Mouse (Mus musculus): ENCODE data around the gene Hrh3. TPM values are rescaled to one million over a fixed set of nuclear protein-coding genes. Genes with fewer than 3 reads are reported as not detected.

Hrh3 gene
- polyA plus RNA-seq, 1 experiment from 2014 or later = not detected

DNA sequence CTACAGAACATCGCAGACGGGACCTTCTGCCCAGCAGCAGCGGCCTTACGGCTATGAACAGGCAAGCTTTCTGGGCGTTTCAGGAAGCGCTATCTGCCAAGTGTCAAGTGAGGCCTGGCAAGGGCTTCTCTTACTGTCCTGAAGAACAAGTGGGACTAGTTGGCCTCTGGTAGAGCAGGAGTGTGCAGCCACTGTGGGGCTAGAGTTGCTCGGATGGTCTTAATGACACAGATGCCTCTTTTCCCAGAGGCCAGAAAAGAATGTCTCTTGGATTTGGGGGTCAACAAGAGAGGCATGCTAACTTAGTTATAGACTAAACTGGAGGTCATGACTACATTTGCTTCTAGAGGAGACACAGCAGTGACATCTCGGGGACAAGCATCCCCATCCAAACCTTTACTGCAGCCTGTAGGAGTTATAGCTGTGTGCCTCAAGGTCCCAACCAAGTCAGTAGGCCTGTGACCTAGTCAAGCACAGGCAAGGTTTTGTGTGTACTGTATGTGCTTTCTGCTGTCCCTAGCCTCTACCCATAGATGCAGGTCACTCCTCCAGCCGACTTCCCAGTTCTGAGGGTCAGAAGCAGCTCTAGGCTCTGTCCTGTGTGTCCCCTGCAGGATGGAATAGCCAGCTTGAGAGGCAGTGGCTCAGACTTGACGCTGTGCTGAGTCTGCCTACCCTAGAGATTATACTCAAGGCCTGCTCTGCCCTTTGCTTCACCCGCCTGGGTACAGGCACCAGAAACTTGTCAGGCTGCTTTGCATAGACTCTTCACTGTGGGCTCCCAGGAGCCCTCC, 40.8 kb downstream of the Hrh3 start:
- WGBS = 94% methylated on average over 11 of the region's 11 CpGs
- no peaks in the 10 kb centered on the region for H3K4me1 ChIP-seq (replicated peaks; ENCODE audit: insufficient read depth, low read length)
- DNase-seq (ENCODE audit: low spot score) (no peak), ATAC-seq (replicated peaks; ENCODE audit: low FRiP score, low read depth) (no peak)
- peaks cover 42% of the 10 kb centered on the region for H3K36me3 ChIP-seq (ENCODE audit: insufficient read depth, low read length)
- no peak overlapping the region for H3K9ac ChIP-seq (ENCODE audit: low read depth, low read length)
- H3K27ac ChIP-seq = no peak overlapping the region
- no peak for TF ChIP-seq CTCF (IDR thresholded peaks at IDR 0.05; ENCODE audit: low read depth)
- H3K9me3 ChIP-seq (replicated peaks; ENCODE audit: low read length) = no peaks in the 10 kb centered on the region
- H3K4me2 ChIP-seq (ENCODE audit: low read length) = no peak overlapping the region
- H3K27me3 ChIP-seq (ENCODE audit: insufficient read depth, low read length) = no peaks in the 10 kb centered on the region
- no peak overlapping the region for H3K4me3 ChIP-seq (replicated peaks; ENCODE audit: low read depth, low read length)

DNA sequence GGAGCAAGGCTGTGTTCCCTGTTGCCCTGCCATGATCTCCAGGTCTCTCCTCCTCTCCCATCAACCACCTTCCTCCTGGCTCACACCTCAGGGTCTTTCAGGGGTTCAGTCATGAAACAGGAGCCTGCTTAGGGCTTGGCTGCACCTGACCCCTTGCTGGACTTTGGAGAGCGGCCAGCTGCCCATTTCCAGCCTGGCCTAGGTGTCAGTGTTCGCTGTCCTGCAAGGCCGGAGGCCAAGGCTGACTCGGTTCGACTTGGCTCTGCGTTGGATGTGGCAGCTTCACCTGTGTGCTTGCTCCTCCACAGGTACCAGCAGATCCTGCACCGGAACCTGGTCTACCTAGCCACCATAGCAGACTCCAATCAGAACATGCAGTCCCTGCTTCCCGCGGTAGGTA, 51.3 kb downstream of the Hrh3 start:
- no peaks in the 10 kb centered on the region for H3K4me1 ChIP-seq (replicated peaks; ENCODE audit: insufficient read depth, low read length)
- no peak for TF ChIP-seq CTCF (IDR thresholded peaks at IDR 0.05; ENCODE audit: low read depth)
- 91% methylated on average over 9 of the region's 9 CpGs for WGBS
- DNase-seq (ENCODE audit: low spot score) (no peak), ATAC-seq (replicated peaks; ENCODE audit: low FRiP score, low read depth) (no peak)
- peaks cover 27% of the 10 kb centered on the region for H3K36me3 ChIP-seq (ENCODE audit: insufficient read depth, low read length)
- no peak overlapping the region for H3K4me3 ChIP-seq (replicated peaks; ENCODE audit: low read depth, low read length)
- no peak overlapping the region for H3K9ac ChIP-seq (ENCODE audit: low read depth, low read length)
- H3K9me3 ChIP-seq (replicated peaks; ENCODE audit: low read length) = no peaks in the 10 kb centered on the region
- no peak overlapping the region for H3K4me2 ChIP-seq (ENCODE audit: low read length)
- H3K27ac ChIP-seq = no peak overlapping the region
- H3K27me3 ChIP-seq (ENCODE audit: insufficient read depth, low read length) = no peaks in the 10 kb centered on the region

DNA sequence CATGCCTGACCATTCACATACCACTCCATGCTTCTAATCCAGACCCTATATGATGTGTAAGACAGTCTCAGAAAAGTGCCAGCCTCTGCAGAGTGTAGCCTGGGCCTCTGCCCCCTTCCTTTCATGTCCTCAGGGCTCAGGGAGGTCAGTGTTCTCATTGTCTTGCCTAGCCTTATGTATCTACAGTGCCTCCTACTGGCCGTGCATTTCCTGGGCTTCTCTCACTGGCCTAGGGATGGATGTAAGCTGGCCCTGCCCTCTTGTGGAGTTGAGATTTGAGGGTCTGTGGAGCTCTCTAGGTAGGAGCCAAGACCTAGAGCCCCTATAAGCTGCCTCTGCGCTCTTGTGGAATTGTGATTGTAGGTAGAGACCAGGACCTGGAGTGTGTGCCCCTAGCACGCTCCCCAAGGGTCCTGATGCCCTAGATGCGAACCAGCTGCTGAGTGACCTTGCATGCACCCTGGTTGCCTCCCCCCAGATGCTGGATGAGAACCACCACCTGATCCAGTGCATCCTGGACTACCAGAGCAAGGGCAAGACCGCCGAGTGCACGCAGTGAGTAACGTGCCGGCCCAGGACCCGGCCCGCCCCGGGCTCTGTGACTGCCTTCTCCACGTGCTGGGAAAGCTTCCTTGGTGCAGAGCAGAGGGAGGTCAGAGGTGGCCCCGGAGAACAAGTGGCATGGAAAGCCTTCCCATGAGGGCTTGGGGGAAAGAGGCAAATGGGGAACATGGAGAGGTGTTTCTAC, 52.1 kb downstream of the Hrh3 start:
- no peak overlapping the region for H3K4me2 ChIP-seq (ENCODE audit: low read length)
- no peak overlapping the region for H3K9ac ChIP-seq (ENCODE audit: low read depth, low read length)
- ATAC-seq (replicated peaks; ENCODE audit: low FRiP score, low read depth) (no peak), DNase-seq (ENCODE audit: low spot score) (peak; percentile 24)
- WGBS = 91% methylated on average over 14 of the region's 14 CpGs
- H3K9me3 ChIP-seq (replicated peaks; ENCODE audit: low read length) = no peaks in the 10 kb centered on the region
- H3K27ac ChIP-seq = no peak overlapping the region
- TF ChIP-seq CTCF (IDR thresholded peaks at IDR 0.05; ENCODE audit: low read depth) = peak; percentile 59; the same call in 1 of the 2 replicates
- H3K4me3 ChIP-seq (replicated peaks; ENCODE audit: low read depth, low read length) = no peak overlapping the region
- no peaks in the 10 kb centered on the region for H3K4me1 ChIP-seq (replicated peaks; ENCODE audit: insufficient read depth, low read length)
- H3K36me3 ChIP-seq (ENCODE audit: insufficient read depth, low read length) = peaks cover 24% of the 10 kb centered on the region
- no peaks in the 10 kb centered on the region for H3K27me3 ChIP-seq (ENCODE audit: insufficient read depth, low read length)

DNA sequence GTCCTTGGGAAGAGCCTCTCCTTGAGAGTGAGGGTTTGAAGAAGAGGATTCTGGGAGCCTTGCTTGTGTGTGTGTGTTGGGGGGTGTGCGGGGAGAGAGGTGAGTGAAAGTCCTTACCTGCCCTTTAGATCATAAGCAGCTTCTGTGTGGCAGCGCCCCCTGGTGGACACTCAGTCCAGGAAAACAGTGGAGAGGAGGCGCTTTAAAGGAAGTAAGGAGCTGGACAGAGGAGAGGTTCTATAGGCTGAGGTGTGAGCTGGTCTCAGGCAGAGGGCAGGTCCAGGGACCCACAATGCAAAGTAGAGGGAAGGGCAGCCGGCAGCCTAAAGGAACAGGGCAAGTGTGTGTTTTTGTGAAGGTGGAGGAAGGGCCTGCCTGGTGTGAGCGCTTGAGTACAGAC, 53.3 kb downstream of the Hrh3 start:
- Histone ChIP-seq H3K4me2 (ENCODE audit: low read length) (no peak overlapping the region), H3K9ac (ENCODE audit: low read depth, low read length) (no peak overlapping the region), H3K36me3 (ENCODE audit: insufficient read depth, low read length) (peaks cover 18% of the 10 kb centered on the region), H3K27me3 (ENCODE audit: insufficient read depth, low read length) (no peaks in the 10 kb centered on the region), H3K4me3 (replicated peaks; ENCODE audit: low read depth, low read length) (no peak overlapping the region), H3K4me1 (replicated peaks; ENCODE audit: insufficient read depth, low read length) (no peaks in the 10 kb centered on the region), H3K27ac (no peak overlapping the region), H3K9me3 (replicated peaks; ENCODE audit: low read length) (no peaks in the 10 kb centered on the region)
- 21% methylated on average over 5 of the region's 5 CpGs for WGBS
- TF ChIP-seq CTCF (IDR thresholded peaks at IDR 0.05; ENCODE audit: low read depth) = peak; percentile 96
- ATAC-seq (replicated peaks; ENCODE audit: low FRiP score, low read depth) (peak; percentile 62), DNase-seq (ENCODE audit: low spot score) (peak; percentile 87)

Other genes starting within 250 kb of the Hrh3 start
- 3.3 and 3.5 TPM in 2 replicates for gene Taf4, start 127.8 kb downstream of the Hrh3 start, polyA plus RNA-seq (2015; fragmentation: Nextera tagmentation; extraction: Ambion mirVana)
- gene Lsm14b, start 79.5 kb downstream of the Hrh3 start, polyA plus RNA-seq (2015; fragmentation: Nextera tagmentation; extraction: Ambion mirVana) = 9.3 and 10.4 TPM in 2 replicates
- gene Psma7, start 62.1 kb downstream of the Hrh3 start, polyA plus RNA-seq (2015; fragmentation: Nextera tagmentation; extraction: Ambion mirVana) = 641 and 676 TPM in 2 replicates
- gene Ss18l1, start 62.0 kb downstream of the Hrh3 start, polyA plus RNA-seq (2015; fragmentation: Nextera tagmentation; extraction: Ambion mirVana) = 3.9 and 4.2 TPM in 2 replicates
- gene Mtg2, start 33.9 kb downstream of the Hrh3 start, polyA plus RNA-seq (2015; fragmentation: Nextera tagmentation; extraction: Ambion mirVana) = 18.6 and 19.3 TPM in 2 replicates
- gene Osbpl2, start 14.8 kb upstream of the Hrh3 start, polyA plus RNA-seq (2015; fragmentation: Nextera tagmentation; extraction: Ambion mirVana) = 33.4 and 34.7 TPM in 2 replicates
- 170 and 185 TPM in 2 replicates for gene Adrm1, start 67.0 kb upstream of the Hrh3 start, polyA plus RNA-seq (2015; fragmentation: Nextera tagmentation; extraction: Ambion mirVana)
- 48.6 and 62.4 TPM in 2 replicates for gene Lama5, start 121.4 kb upstream of the Hrh3 start, polyA plus RNA-seq (2015; fragmentation: Nextera tagmentation; extraction: Ambion mirVana)
- 737 and 848 TPM in 2 replicates for gene Rps21, start 152.9 kb upstream of the Hrh3 start, polyA plus RNA-seq (2015; fragmentation: Nextera tagmentation; extraction: Ambion mirVana)
- gene Cables2, start 169.0 kb upstream of the Hrh3 start, polyA plus RNA-seq (2015; fragmentation: Nextera tagmentation; extraction: Ambion mirVana) = 12.0 and 13.1 TPM in 2 replicates
- 0.29 and 0.33 TPM in 2 replicates for gene Rbbp8nl, start 185.4 kb upstream of the Hrh3 start, polyA plus RNA-seq (2015; fragmentation: Nextera tagmentation; extraction: Ambion mirVana)
- gene Gata5, start 230.2 kb upstream of the Hrh3 start, polyA plus RNA-seq (2015; fragmentation: Nextera tagmentation; extraction: Ambion mirVana) = 1.9 TPM in 2 replicates